Mouse (Mus musculus): ENCODE data around the gene Cldn18. TPM values are rescaled to one million over a fixed set of nuclear protein-coding genes. Genes with fewer than 3 reads are reported as not detected.

Cldn18 gene
- polyA plus RNA-seq, 2 experiments: not detected

DNA sequence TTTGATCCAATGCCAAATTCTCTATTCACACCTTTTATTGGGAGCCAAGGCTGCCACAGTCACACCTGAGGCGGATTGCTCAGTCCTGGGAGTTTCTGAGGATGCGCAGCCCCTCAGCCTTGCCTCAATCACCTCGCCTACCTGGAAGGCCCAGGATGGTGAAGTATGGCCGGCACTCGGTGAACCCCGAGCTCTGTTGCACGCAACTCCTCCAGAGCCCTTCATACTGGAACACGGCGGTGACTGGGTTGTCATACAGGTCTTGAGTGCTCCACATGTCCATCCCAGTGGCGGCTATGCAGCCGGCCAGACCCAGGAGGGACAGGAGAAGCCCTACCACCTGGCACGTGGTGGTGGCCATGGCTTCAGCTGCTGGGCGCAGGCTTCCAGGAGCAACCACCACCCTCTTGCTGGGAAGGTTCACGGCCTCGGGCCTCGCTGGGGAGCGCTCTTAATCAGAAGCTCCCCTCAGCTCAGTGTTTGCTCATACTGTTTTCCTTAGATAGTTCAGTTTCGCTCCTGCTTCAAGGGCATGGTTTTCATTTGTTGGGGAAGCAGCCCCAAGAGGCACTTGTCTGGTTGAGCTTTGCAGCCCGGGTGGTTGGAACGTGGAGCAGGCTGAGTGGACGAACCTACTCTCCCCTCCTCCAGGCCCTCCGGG is 7.3 kb downstream of the Cldn18 start:
- H3K4me3 ChIP-seq (replicated peaks; ENCODE audit: low read length): no peak overlapping the region
- TF ChIP-seq POLR2A (IDR thresholded peaks at IDR 0.05; ENCODE audit: borderline replicate concordance, extremely low read depth, insufficient read depth, insufficient read length): no peak
- no peak overlapping the region for H3K9ac ChIP-seq (ENCODE audit: low read depth, low read length, severe bottlenecking)
- ATAC-seq (ENCODE audit: low FRiP score, low read depth): no peak
- no peak overlapping the region for H3K27ac ChIP-seq (replicated peaks; ENCODE audit: low read depth, low read length)
- H3K9me3 ChIP-seq (ENCODE audit: control insufficient read depth, low read length): no peaks in the 10 kb centered on the region
- DNase-seq (ENCODE audit: low spot score): no peak
- no peaks in the 10 kb centered on the region for H3K27me3 ChIP-seq (ENCODE audit: control insufficient read depth, insufficient read depth, low read length)
- WGBS: 86% methylated on average over 21 of the region's 22 CpGs
- no peaks in the 10 kb centered on the region for H3K4me1 ChIP-seq (ENCODE audit: control insufficient read depth, insufficient read depth, low read length)
- H3K4me2 ChIP-seq (replicated peaks; ENCODE audit: low read depth, low read length, severe bottlenecking): no peak overlapping the region
- no peaks in the 10 kb centered on the region for H3K36me3 ChIP-seq (ENCODE audit: control insufficient read depth, insufficient read depth, low read length)

DNA sequence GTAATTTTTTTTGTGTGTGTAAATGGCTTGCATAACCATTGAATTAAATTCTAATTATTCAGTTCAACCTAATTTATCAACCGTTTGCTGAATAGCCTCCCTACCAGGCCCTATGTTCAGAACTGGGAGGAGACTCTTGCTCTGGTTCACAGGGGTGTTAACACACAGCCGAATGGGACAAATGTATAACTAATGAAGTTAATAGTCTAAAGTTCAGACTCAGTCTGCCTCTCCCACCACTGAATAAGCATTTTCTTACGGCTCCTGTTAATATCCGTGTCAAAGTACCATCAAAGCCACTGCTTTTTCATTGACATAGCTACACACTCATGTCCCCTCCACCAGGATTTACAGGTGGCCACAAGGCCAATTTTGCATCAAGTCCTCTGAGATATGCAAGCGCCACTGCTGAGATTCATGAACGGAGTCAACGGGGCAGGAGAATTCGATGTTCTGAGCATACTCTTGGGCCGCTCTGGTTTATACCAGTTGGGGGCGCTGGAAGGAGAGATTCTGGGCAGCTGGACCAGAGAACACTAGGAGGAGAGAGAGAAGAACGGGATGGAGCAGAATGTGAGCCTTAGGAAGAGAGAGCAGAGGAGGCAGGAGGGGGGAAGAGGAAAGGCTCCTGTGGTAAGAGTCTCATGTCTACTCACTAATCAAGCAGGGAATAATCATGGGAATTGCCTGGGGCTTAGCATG is 9.5 kb downstream of the Cldn18 start:
- 71% methylated on average over 11 of the region's 11 CpGs for WGBS
- H3K4me3 ChIP-seq (replicated peaks; ENCODE audit: low read length): no peak overlapping the region
- no peak overlapping the region for H3K27ac ChIP-seq (replicated peaks; ENCODE audit: low read depth, low read length)
- no peak for TF ChIP-seq POLR2A (IDR thresholded peaks at IDR 0.05; ENCODE audit: borderline replicate concordance, extremely low read depth, insufficient read depth, insufficient read length)
- H3K27me3 ChIP-seq (ENCODE audit: control insufficient read depth, insufficient read depth, low read length): no peaks in the 10 kb centered on the region
- no peak for DNase-seq (ENCODE audit: low spot score)
- no peaks in the 10 kb centered on the region for H3K36me3 ChIP-seq (ENCODE audit: control insufficient read depth, insufficient read depth, low read length)
- no peak overlapping the region for H3K4me2 ChIP-seq (replicated peaks; ENCODE audit: low read depth, low read length, severe bottlenecking)
- no peak for ATAC-seq (ENCODE audit: low FRiP score, low read depth)
- no peaks in the 10 kb centered on the region for H3K4me1 ChIP-seq (ENCODE audit: control insufficient read depth, insufficient read depth, low read length)
- H3K9ac ChIP-seq (ENCODE audit: low read depth, low read length, severe bottlenecking): no peak overlapping the region
- H3K9me3 ChIP-seq (ENCODE audit: control insufficient read depth, low read length): no peaks in the 10 kb centered on the region

DNA sequence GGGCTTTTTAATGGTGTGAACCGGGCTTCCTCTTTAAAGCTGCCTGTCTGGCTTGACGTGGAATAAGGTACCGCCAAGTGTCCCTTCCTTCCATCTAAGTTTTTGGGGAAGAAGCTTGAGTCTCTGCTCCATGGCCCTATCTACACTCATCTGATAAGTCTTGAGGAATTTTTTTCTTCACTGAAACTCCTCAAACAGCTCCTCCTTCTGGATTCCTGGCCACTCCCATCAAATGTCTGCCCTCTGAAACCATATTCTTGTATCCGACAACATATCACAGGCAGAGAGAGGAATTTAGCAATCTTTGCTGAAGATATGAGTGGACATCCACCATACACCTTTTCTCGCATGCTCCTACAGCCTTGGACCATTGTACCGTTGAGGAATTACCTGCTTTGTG is 10.8 kb downstream of the Cldn18 start:
- Histone ChIP-seq H3K4me3 (replicated peaks; ENCODE audit: low read length) (no peak overlapping the region), H3K9ac (ENCODE audit: low read depth, low read length, severe bottlenecking) (no peak overlapping the region), H3K36me3 (ENCODE audit: control insufficient read depth, insufficient read depth, low read length) (no peaks in the 10 kb centered on the region), H3K27ac (replicated peaks; ENCODE audit: low read depth, low read length) (no peak overlapping the region), H3K9me3 (ENCODE audit: control insufficient read depth, low read length) (no peaks in the 10 kb centered on the region), H3K27me3 (ENCODE audit: control insufficient read depth, insufficient read depth, low read length) (no peaks in the 10 kb centered on the region), H3K4me2 (replicated peaks; ENCODE audit: low read depth, low read length, severe bottlenecking) (no peak overlapping the region), H3K4me1 (ENCODE audit: control insufficient read depth, insufficient read depth, low read length) (no peaks in the 10 kb centered on the region)
- ATAC-seq (ENCODE audit: low FRiP score, low read depth) (no peak), DNase-seq (ENCODE audit: low spot score) (no peak)
- 86% methylated on average over 6 of the region's 6 CpGs for WGBS
- TF ChIP-seq POLR2A (IDR thresholded peaks at IDR 0.05; ENCODE audit: borderline replicate concordance, extremely low read depth, insufficient read depth, insufficient read length): no peak

DNA sequence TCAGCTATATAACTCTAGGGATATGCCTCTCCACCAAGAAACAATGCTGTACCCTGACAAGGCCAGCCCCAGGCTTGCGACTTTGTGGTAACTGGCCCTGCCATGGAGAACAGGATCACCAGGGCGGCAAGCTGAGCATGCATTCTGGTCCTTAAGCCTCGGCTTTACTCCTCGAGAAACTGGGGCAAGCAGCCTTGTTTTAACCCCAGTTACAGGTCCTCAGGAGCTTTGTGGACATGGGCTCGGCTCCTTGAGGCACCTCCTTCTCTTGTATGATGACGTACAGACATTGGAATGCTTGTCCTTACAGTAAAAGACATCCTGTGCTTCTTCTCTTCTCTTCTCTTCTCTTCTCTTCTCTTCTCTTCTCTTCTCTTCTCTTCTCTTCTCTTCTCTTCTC is 13.4 kb downstream of the Cldn18 start:
- DNase-seq (ENCODE audit: low spot score): no peak
- H3K4me2 ChIP-seq (replicated peaks; ENCODE audit: low read depth, low read length, severe bottlenecking): no peak overlapping the region
- TF ChIP-seq POLR2A (IDR thresholded peaks at IDR 0.05; ENCODE audit: borderline replicate concordance, extremely low read depth, insufficient read depth, insufficient read length): no peak
- no peaks in the 10 kb centered on the region for H3K36me3 ChIP-seq (ENCODE audit: control insufficient read depth, insufficient read depth, low read length)
- no peak overlapping the region for H3K9ac ChIP-seq (ENCODE audit: low read depth, low read length, severe bottlenecking)
- H3K27ac ChIP-seq (replicated peaks; ENCODE audit: low read depth, low read length): no peak overlapping the region
- no peaks in the 10 kb centered on the region for H3K9me3 ChIP-seq (ENCODE audit: control insufficient read depth, low read length)
- H3K27me3 ChIP-seq (ENCODE audit: control insufficient read depth, insufficient read depth, low read length): no peaks in the 10 kb centered on the region
- ATAC-seq (ENCODE audit: low FRiP score, low read depth): no peak
- H3K4me3 ChIP-seq (replicated peaks; ENCODE audit: low read length): no peak overlapping the region
- 74% methylated on average over 6 of the region's 6 CpGs for WGBS
- H3K4me1 ChIP-seq (ENCODE audit: control insufficient read depth, insufficient read depth, low read length): no peaks in the 10 kb centered on the region

DNA sequence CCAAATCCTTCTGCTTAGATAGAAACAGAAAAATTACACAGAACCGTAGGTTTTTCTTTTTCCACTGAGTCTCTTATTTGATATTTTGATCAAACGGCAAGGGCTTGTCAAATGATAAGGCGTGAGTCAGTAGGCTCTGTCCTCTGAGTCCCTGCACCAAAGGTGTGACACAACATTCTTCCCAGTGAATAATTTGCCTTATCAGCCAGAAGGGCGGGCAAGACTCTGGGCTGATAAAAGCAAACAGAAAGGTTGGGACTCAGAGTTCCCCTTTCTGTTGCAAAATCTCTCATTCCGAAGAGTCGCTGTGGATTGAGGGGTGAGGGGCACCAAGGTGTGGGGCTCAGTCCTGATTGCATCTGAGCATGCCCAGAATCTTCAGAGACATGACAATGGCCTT is 14.9 kb downstream of the Cldn18 start:
- Histone ChIP-seq H3K9ac (ENCODE audit: low read depth, low read length, severe bottlenecking) (no peak overlapping the region), H3K4me3 (replicated peaks; ENCODE audit: low read length) (no peak overlapping the region), H3K9me3 (ENCODE audit: control insufficient read depth, low read length) (no peaks in the 10 kb centered on the region), H3K36me3 (ENCODE audit: control insufficient read depth, insufficient read depth, low read length) (no peaks in the 10 kb centered on the region), H3K4me2 (replicated peaks; ENCODE audit: low read depth, low read length, severe bottlenecking) (no peak overlapping the region), H3K27me3 (ENCODE audit: control insufficient read depth, insufficient read depth, low read length) (no peaks in the 10 kb centered on the region), H3K27ac (replicated peaks; ENCODE audit: low read depth, low read length) (no peak overlapping the region), H3K4me1 (ENCODE audit: control insufficient read depth, insufficient read depth, low read length) (no peaks in the 10 kb centered on the region)
- ATAC-seq (ENCODE audit: low FRiP score, low read depth) (no peak), DNase-seq (ENCODE audit: low spot score) (no peak)
- WGBS: 84% methylated on average over 6 of the region's 6 CpGs
- no peak for TF ChIP-seq POLR2A (IDR thresholded peaks at IDR 0.05; ENCODE audit: borderline replicate concordance, extremely low read depth, insufficient read depth, insufficient read length)

All from limb, embryonic 14.5 days (tissue).